Mouse (Mus musculus) stomach, embryonic 15.5 days (tissue): ENCODE results near the gene Ccdc169. TPM values are rescaled to one million over a fixed set of nuclear protein-coding genes. Genes with fewer than 3 reads are reported as not detected.

Experiments
- ATAC-seq: fragments of 200-750 bp; cut with Nextera tagmentation; 2 replicates; pipeline ENCODE4 v1.8.0; 2017; ENCODE audit warnings: low read depth, moderate number of reproducible peaks, moderate TSS enrichment; ENCODE audit not compliant: insufficient read depth, low FRiP score
- H3K27ac ChIP-seq: fragments of 300-500 bp; sonication (generic); 2 replicates; pipeline ENCODE4 v1.5.1; 2015; ENCODE audit warnings: mild to moderate bottlenecking, inconsistent platforms
- H3K27me3 ChIP-seq: fragments of 300-500 bp; sonication (generic); replicated peaks from 2 replicates; pipeline ENCODE4 v1.6.1; 2015; ENCODE audit warnings: inconsistent platforms
- H3K36me3 ChIP-seq: fragments of 300-500 bp; sonication (generic); 2 replicates; pipeline ENCODE4 v1.6.1; 2015; ENCODE audit warnings: inconsistent platforms
- H3K4me1 ChIP-seq: fragments of 300-500 bp; sonication (generic); 2 replicates; pipeline ENCODE4 v1.6.1; 2015; ENCODE audit warnings: inconsistent platforms
- H3K4me2 ChIP-seq: fragments of 300-500 bp; sonication (generic); 2 replicates; pipeline ENCODE4 v1.6.1; 2015; ENCODE audit warnings: mild to moderate bottlenecking, inconsistent platforms
- H3K4me3 ChIP-seq: fragments of 300-500 bp; sonication (generic); replicated peaks from 2 replicates; pipeline ENCODE4 v1.5.1; 2015; ENCODE audit warnings: inconsistent platforms
- H3K9ac ChIP-seq: fragments of 300-500 bp; sonication (generic); 2 replicates; pipeline ENCODE4 v1.6.1; 2015; ENCODE audit warnings: inconsistent platforms
- H3K9me3 ChIP-seq: fragments of 300-500 bp; sonication (generic); 2 replicates; pipeline ENCODE4 v1.6.1; 2016; ENCODE audit warnings: inconsistent platforms
- WGBS: fragments of 180-500 bp; shearing (Covaris S2); methylation state at CpG from one replicate; pipeline ENCODE4 v1.1.7; 2015; 5-methylcytosine and 5-hydroxymethylcytosine counted together
- polyA plus RNA-seq: library from polyadenylated mRNA; unstranded; fragments of >200 nt; fragmentation: Nextera tagmentation; extraction: Ambion mirVana; gene quantifications from 2 replicates; pipeline ENCODE4 v1.2.1, GENCODE M21; 2015

The Ccdc169 gene
- polyA plus RNA-seq, 1 experiment from 2014 or later: 0.09 TPM

- 89% methylated on average over 4 of the region's 4 CpGs for WGBS
- Histone ChIP-seq H3K9ac (no peak overlapping the region), H3K4me2 (no peak overlapping the region), H3K9me3 (no peaks in the 10 kb centered on the region), H3K27ac (no peak overlapping the region), H3K36me3 (peaks cover 33% of the 10 kb centered on the region), H3K4me3 (no peak overlapping the region), H3K4me1 (no peaks in the 10 kb centered on the region), H3K27me3 (no peaks in the 10 kb centered on the region)
- ATAC-seq: no peak
These were observed 7.9 kb upstream of the Ccdc169 start for GRCm38 (mm10) chr3:55129181-55129692.

- ATAC-seq: no peak
- Histone ChIP-seq H3K36me3 (peaks cover 37% of the 10 kb centered on the region), H3K27me3 (no peaks in the 10 kb centered on the region), H3K9me3 (no peaks in the 10 kb centered on the region), H3K9ac (no peak overlapping the region), H3K4me1 (no peaks in the 10 kb centered on the region), H3K4me2 (no peak overlapping the region), H3K4me3 (no peak overlapping the region), H3K27ac (no peak overlapping the region)
- WGBS: 93% methylated on average over 6 of the region's 6 CpGs
These were observed 5.4 kb upstream of the Ccdc169 start for GRCm38 (mm10) chr3:55131576-55132233.

- ATAC-seq: no peak
These were observed 2.7 kb downstream of the Ccdc169 start for GRCm38 (mm10) chr3:55139837-55140236.

GRCm38 (mm10) chr3:55141401-55141800, 4.3 kb downstream of the Ccdc169 start:
- 81% methylated on average over 2 of the region's 2 CpGs for WGBS

More at GRCm38 (mm10) chr3:55139837-55140236, 2.7 kb downstream of the Ccdc169 start:
- no peaks in the 10 kb centered on the region for H3K9me3 ChIP-seq
- WGBS: 93% methylated on average over 12 of the region's 12 CpGs
- no peaks in the 10 kb centered on the region for H3K27me3 ChIP-seq
- H3K36me3 ChIP-seq: peaks cover 12% of the 10 kb centered on the region
- no peak overlapping the region for H3K4me2 ChIP-seq
- H3K27ac ChIP-seq: no peak overlapping the region
- no peak overlapping the region for H3K9ac ChIP-seq
- H3K4me1 ChIP-seq: no peaks in the 10 kb centered on the region
- no peak overlapping the region for H3K4me3 ChIP-seq

GRCm38 (mm10) chr3:55144916-55145315, 7.8 kb downstream of the Ccdc169 start:
- Histone ChIP-seq H3K4me1 (no peaks in the 10 kb centered on the region), H3K36me3 (no peaks in the 10 kb centered on the region), H3K27ac (no peak overlapping the region), H3K27me3 (no peaks in the 10 kb centered on the region), H3K9me3 (no peaks in the 10 kb centered on the region), H3K9ac (no peak overlapping the region), H3K4me2 (no peak overlapping the region), H3K4me3 (no peak overlapping the region)
- WGBS: 83% methylated on average over 4 of the region's 4 CpGs
- no peak for ATAC-seq

More at GRCm38 (mm10) chr3:55141401-55141800, 4.3 kb downstream of the Ccdc169 start:
- Histone ChIP-seq H3K9me3 (no peaks in the 10 kb centered on the region), H3K9ac (no peak overlapping the region), H3K4me1 (no peaks in the 10 kb centered on the region), H3K27ac (no peak overlapping the region), H3K36me3 (peaks cover 3% of the 10 kb centered on the region), H3K4me3 (no peak overlapping the region), H3K27me3 (no peaks in the 10 kb centered on the region), H3K4me2 (no peak overlapping the region)
- ATAC-seq: no peak

- no peak overlapping the region for H3K9ac ChIP-seq
- no peak overlapping the region for H3K4me2 ChIP-seq
- no peaks in the 10 kb centered on the region for H3K4me1 ChIP-seq
- H3K27me3 ChIP-seq: no peaks in the 10 kb centered on the region
- WGBS: 78% methylated on average over 6 of the region's 6 CpGs
- no peak for ATAC-seq
- H3K4me3 ChIP-seq: no peak overlapping the region
- no peak overlapping the region for H3K27ac ChIP-seq
- no peaks in the 10 kb centered on the region for H3K36me3 ChIP-seq
- no peaks in the 10 kb centered on the region for H3K9me3 ChIP-seq
These were observed 9.3 kb downstream of the Ccdc169 start for GRCm38 (mm10) chr3:55146441-55146840.

- Histone ChIP-seq H3K4me2 (no peak overlapping the region), H3K4me1 (no peaks in the 10 kb centered on the region), H3K36me3 (no peaks in the 10 kb centered on the region), H3K4me3 (no peak overlapping the region), H3K27me3 (no peaks in the 10 kb centered on the region), H3K9ac (no peak overlapping the region), H3K9me3 (no peaks in the 10 kb centered on the region), H3K27ac (no peak overlapping the region)
- 84% methylated on average over 2 of the region's 2 CpGs for WGBS
- ATAC-seq: no peak
These were observed 10.0 kb downstream of the Ccdc169 start for GRCm38 (mm10) chr3:55147156-55147555.

- H3K9ac ChIP-seq: no peak overlapping the region
These were observed 11.0 kb downstream of the Ccdc169 start for GRCm38 (mm10) chr3:55148091-55148490.

GRCm38 (mm10) chr3:55151656-55152433, 14.7 kb downstream of the Ccdc169 start:
- 49% methylated on average over 7 of the region's 7 CpGs for WGBS
- Histone ChIP-seq H3K9ac (no peak overlapping the region), H3K9me3 (no peaks in the 10 kb centered on the region)

More at GRCm38 (mm10) chr3:55148091-55148490, 11.0 kb downstream of the Ccdc169 start:
- no peaks in the 10 kb centered on the region for H3K27me3 ChIP-seq
- no peak overlapping the region for H3K27ac ChIP-seq
- no peaks in the 10 kb centered on the region for H3K36me3 ChIP-seq
- no peak overlapping the region for H3K4me3 ChIP-seq
- ATAC-seq: no peak
- no peaks in the 10 kb centered on the region for H3K9me3 ChIP-seq
- no peaks in the 10 kb centered on the region for H3K4me1 ChIP-seq
- H3K4me2 ChIP-seq: no peak overlapping the region
- 39% methylated on average over 3 of the region's 3 CpGs for WGBS

GRCm38 (mm10) chr3:55152673-55153334, 15.7 kb downstream of the Ccdc169 start:
- Histone ChIP-seq H3K36me3 (no peaks in the 10 kb centered on the region), H3K27me3 (no peaks in the 10 kb centered on the region), H3K9me3 (no peaks in the 10 kb centered on the region), H3K4me1 (no peaks in the 10 kb centered on the region), H3K4me2 (no peak overlapping the region), H3K9ac (no peak overlapping the region), H3K4me3 (no peak overlapping the region), H3K27ac (no peak overlapping the region)
- 63% methylated on average over 6 of the region's 6 CpGs for WGBS
- no peak for ATAC-seq

More at GRCm38 (mm10) chr3:55151656-55152433, 14.7 kb downstream of the Ccdc169 start:
- H3K4me2 ChIP-seq: no peak overlapping the region
- no peaks in the 10 kb centered on the region for H3K4me1 ChIP-seq
- no peak for ATAC-seq
- H3K4me3 ChIP-seq: no peak overlapping the region
- no peaks in the 10 kb centered on the region for H3K27me3 ChIP-seq
- no peaks in the 10 kb centered on the region for H3K36me3 ChIP-seq
- no peak overlapping the region for H3K27ac ChIP-seq

GRCm38 (mm10) chr3:55154163-55154562, 17.0 kb downstream of the Ccdc169 start:
- H3K4me2 ChIP-seq: no peak overlapping the region
- H3K4me3 ChIP-seq: no peak overlapping the region
- H3K27ac ChIP-seq: no peak overlapping the region
- no peaks in the 10 kb centered on the region for H3K4me1 ChIP-seq
- no peaks in the 10 kb centered on the region for H3K27me3 ChIP-seq
- no peak overlapping the region for H3K9ac ChIP-seq
- no peak for ATAC-seq
- H3K36me3 ChIP-seq: no peaks in the 10 kb centered on the region
- 84% methylated on average over 7 of the region's 7 CpGs for WGBS
- H3K9me3 ChIP-seq: no peaks in the 10 kb centered on the region

GRCm38 (mm10) chr3:55157413-55157812, 20.3 kb downstream of the Ccdc169 start:
- Histone ChIP-seq H3K4me1 (no peaks in the 10 kb centered on the region), H3K9me3 (no peaks in the 10 kb centered on the region), H3K27me3 (no peaks in the 10 kb centered on the region), H3K4me2 (no peak overlapping the region), H3K9ac (no peak overlapping the region), H3K27ac (no peak overlapping the region), H3K36me3 (no peaks in the 10 kb centered on the region), H3K4me3 (no peak overlapping the region)
- no peak for ATAC-seq
- 67% methylated on average over 5 of the region's 5 CpGs for WGBS
